Mouse (Mus musculus) erythroblast, embryonic 14.5 days (primary cell): ENCODE measurements around the gene Gm10642. TPM values are rescaled to one million over a fixed set of nuclear protein-coding genes. Genes with fewer than 3 reads are reported as not detected.
A peak's percentile ranks its signal among the peaks of the same experiment; 100 is the strongest.

Source experiments
- H3K27me3 ChIP-seq: 2 replicates; pipeline ENCODE4 v1.6.1; 2012; ENCODE audit warnings: inconsistent platforms; ENCODE audit not compliant: control insufficient read depth
- H3K36me3 ChIP-seq: 2 replicates; pipeline ENCODE4 v1.6.1; 2012; ENCODE audit warnings: mild to moderate bottlenecking, inconsistent platforms; ENCODE audit not compliant: control insufficient read depth
- H3K4me1 ChIP-seq: 2 replicates; pipeline ENCODE4 v1.6.1; 2012; ENCODE audit warnings: inconsistent platforms; ENCODE audit not compliant: control insufficient read depth
- H3K4me3 ChIP-seq: replicated peaks from 2 replicates; pipeline ENCODE3; 2012; ENCODE audit warnings: moderate library complexity, mild to moderate bottlenecking, inconsistent platforms
- H3K9me3 ChIP-seq: 2 replicates; pipeline ENCODE4 v1.6.1; 2012; ENCODE audit warnings: low read length, inconsistent platforms, mixed read lengths; ENCODE audit not compliant: control insufficient read depth
- GATA1 ChIP-seq: IDR thresholded peaks from 2 replicates; pipeline ENCODE4 v1.6.1; 2012; ENCODE audit warnings: low read length, inconsistent platforms, mixed read lengths
- TAL1 ChIP-seq: IDR thresholded peaks from 3 replicates; pipeline ENCODE4 v1.6.1; 2012; ENCODE audit warnings: low read length, inconsistent platforms, mixed read lengths
- polyA plus RNA-seq: library from polyadenylated mRNA; stranded (reverse); fragments of >175 nt; gene quantifications from 2 replicates; pipeline ENCODE4 v1.2.3, GENCODE M21; 2012

Gene Gm10642
- polyA plus RNA-seq, 1 experiment, result 0.52 TPM

DNA sequence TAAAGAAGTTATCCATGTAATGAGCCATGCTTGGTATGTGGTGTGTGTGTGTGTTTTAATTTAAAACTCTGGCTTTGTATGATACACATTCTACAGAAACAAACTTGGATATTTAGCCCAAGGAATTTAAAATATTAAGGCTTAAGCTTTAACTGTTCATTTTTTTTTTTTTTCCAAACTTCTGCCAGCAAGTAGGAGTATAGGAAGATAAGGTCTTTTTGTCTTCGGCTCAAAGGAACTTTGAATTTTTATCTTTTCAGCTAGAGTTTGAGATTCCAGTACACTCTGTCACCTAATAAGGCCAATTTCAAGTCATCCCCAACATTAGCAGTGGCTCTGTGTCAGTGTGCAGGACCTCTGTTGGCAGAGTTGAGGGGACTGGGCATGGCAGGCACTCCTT, 26.2 kb downstream of the Gm10642 start:
- Histone ChIP-seq H3K9me3 (no peaks in the 10 kb centered on the region), H3K4me3 (peak overlapping the region; percentile 83), H3K36me3 (peaks cover 71% of the 10 kb centered on the region), H3K27me3 (no peaks in the 10 kb centered on the region), H3K4me1 (peaks cover 68% of the 10 kb centered on the region)
- no peak for TF ChIP-seq GATA1
- no peak for TF ChIP-seq TAL1

DNA sequence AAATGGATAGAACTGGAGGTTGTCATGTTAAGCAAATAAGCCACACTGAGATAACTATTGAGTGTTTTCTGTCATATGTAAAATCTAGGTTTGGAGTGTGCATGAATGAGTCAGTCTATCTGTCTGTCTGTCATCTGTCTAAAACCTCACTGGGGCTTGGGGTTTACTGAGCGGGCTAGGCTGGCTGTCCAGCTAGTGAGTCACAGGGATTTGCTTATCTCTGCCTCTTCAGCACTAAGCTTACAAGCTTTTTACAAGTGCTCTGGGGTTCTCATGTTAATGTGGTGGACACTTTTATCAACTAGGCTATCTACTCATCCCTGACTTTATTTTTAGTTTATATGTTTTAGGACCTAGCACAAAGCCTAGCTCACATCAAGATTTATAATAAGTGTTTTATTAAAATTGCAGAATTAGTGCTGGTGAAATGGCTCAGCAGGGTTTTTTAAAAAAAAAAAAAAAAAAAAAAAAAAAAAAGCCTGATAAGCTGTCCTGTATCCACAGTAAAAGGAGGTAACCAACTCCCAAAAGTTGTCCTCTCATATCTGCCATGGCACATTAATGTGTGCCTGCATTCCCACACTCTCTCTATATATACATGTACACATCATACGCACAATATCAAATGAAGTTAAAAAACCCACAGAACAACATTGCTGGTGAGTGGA, 32.4 kb downstream of the Gm10642 start:
- Histone ChIP-seq H3K9me3 (no peaks in the 10 kb centered on the region), H3K27me3 (no peaks in the 10 kb centered on the region), H3K36me3 (peaks cover 85% of the 10 kb centered on the region), H3K4me1 (peaks cover 93% of the 10 kb centered on the region), H3K4me3 (no peak overlapping the region)
- TF ChIP-seq TAL1 (no peak), GATA1 (no peak; the same call in 1 of the 2 replicates)

DNA sequence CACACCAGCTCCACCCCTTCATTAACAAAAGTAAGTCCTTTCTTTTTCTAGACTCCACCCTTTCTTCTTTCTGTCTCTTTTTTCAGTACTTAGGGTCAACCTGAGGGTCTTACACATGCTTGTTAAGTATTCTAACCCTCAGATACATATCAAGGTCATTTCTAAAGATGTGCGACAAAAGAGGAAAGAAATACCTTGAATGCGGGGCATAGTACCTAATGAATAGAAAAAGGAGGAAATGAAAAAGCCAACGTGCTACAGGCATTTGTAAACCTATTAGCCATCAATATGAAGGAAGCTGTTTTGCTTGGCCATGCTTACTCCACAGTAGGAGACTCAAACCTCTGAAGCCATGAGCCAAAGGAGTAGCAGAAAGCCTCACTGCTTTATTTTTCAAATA, 33.9 kb downstream of the Gm10642 start:
- Histone ChIP-seq H3K4me1 (peaks cover 96% of the 10 kb centered on the region), H3K4me3 (peak overlapping the region; percentile 41), H3K27me3 (no peaks in the 10 kb centered on the region), H3K36me3 (peaks cover 82% of the 10 kb centered on the region), H3K9me3 (no peaks in the 10 kb centered on the region)
- no peak for TF ChIP-seq TAL1
- no peak for TF ChIP-seq GATA1

DNA sequence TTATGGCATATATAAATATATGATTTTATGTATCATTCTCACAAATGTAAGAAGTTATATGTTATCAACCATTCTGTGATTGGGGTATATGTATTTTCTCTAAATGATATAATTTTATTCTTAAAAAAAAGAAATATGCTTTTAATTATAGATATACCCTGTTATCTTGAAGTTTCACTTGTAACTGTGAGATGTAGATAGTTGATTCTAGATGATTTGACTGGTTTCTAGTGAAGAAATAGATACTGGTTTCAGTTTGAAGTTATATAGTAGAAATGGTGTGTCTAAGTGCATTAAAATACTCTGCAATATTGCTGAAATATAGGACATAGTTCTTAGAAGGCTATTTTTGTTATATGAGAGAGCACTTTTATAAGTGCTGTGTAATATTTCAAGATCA, 34.5 kb downstream of the Gm10642 start:
- H3K27me3 ChIP-seq, result no peaks in the 10 kb centered on the region
- no peaks in the 10 kb centered on the region for H3K9me3 ChIP-seq
- no peak overlapping the region for H3K4me3 ChIP-seq
- peaks cover 96% of the 10 kb centered on the region for H3K4me1 ChIP-seq
- TF ChIP-seq GATA1 (no peak), TAL1 (no peak)
- peaks cover 81% of the 10 kb centered on the region for H3K36me3 ChIP-seq

DNA sequence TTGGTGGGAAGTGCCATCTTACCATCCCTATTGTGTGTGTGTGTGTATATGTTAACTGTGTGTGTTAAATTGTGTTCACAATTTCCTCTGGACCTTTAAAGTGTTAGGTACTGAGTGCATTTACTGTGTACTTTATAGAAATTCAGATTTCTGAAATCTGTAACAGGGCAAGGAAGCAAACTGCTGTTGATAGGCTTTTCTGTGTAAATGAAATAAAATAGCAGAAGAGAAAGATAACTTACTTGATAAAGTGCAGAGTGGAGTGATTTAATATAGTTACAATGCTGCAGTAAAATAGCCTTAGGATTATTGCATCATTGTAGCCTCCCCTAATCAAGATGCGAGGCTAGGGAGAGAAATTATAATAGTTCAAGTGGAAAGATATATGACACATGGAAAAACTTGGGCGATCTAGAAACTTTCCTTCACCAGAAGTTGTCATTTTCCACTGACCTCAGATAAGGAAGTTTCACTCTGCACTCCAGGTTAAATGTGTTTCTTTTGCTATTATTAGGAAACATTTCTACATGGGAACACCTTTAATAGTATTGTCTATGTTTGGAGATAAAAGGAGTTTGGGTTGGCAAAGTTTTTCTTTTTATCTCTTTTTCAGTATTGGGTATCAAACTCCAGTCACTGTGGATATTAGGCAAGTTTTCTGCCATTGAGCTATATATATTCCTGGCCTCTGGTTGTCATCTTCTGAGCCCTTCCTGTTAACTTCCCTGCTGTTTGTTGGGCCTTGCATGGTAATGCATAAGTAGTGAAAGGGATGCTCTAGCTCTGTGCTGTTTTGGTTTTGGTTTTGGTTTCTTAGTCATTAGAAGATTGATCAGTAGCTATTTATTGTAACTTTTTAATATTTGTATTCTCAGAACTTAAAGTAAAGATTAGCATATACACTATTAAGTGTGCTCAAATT, 36.0 kb downstream of the Gm10642 start:
- H3K4me3 ChIP-seq, result no peak overlapping the region
- TF ChIP-seq GATA1, result no peak
- TF ChIP-seq TAL1, result no peak
- no peaks in the 10 kb centered on the region for H3K9me3 ChIP-seq
- peaks cover 93% of the 10 kb centered on the region for H3K4me1 ChIP-seq
- peaks cover 76% of the 10 kb centered on the region for H3K36me3 ChIP-seq
- no peaks in the 10 kb centered on the region for H3K27me3 ChIP-seq

DNA sequence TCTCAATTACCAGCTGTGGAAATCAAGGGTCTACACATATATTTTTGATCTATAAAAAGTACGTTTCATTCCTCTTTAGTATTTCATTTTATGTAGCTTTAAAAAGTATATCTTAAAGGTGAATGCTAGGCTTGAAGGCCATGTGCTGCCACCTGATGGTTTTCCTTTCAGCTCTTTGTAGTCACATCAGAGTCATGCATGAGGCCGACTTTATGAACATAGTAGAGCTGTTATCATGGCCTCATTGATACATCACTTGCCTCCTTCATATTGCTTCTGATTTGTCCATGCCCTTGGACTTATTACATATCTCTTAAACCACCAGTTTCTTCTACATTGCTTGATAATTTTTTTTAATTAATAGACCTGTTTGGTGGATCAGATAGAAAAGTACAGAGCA, 39.7 kb downstream of the Gm10642 start:
- no peaks in the 10 kb centered on the region for H3K9me3 ChIP-seq
- no peaks in the 10 kb centered on the region for H3K27me3 ChIP-seq
- H3K4me3 ChIP-seq, result no peak overlapping the region
- H3K4me1 ChIP-seq, result peaks cover 86% of the 10 kb centered on the region
- peaks cover 71% of the 10 kb centered on the region for H3K36me3 ChIP-seq
- TF ChIP-seq TAL1, result no peak
- TF ChIP-seq GATA1, result no peak

DNA sequence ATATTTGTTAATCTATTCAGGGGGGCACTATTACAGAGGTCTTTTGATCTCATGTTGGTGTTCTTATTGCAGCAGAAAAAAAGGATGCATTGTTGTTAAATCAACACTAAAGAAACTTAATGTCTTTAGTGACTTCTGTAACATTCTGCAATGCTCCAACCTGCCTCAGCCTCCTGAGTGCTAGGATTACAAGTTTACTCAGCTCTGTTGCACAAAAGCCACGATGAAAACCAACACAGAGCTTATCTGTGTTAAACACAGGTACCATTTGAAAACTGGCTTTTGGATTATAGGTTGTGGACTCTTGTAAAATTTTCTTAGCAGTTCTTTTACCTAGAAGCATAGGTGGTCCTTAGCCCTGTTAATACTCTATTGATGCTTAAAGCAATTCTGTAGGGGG, 42.0 kb downstream of the Gm10642 start:
- H3K4me1 ChIP-seq, result peaks cover 85% of the 10 kb centered on the region
- TF ChIP-seq GATA1, result no peak
- TF ChIP-seq TAL1, result no peak
- no peaks in the 10 kb centered on the region for H3K9me3 ChIP-seq
- no peak overlapping the region for H3K4me3 ChIP-seq
- H3K36me3 ChIP-seq, result peaks cover 61% of the 10 kb centered on the region
- no peaks in the 10 kb centered on the region for H3K27me3 ChIP-seq

DNA sequence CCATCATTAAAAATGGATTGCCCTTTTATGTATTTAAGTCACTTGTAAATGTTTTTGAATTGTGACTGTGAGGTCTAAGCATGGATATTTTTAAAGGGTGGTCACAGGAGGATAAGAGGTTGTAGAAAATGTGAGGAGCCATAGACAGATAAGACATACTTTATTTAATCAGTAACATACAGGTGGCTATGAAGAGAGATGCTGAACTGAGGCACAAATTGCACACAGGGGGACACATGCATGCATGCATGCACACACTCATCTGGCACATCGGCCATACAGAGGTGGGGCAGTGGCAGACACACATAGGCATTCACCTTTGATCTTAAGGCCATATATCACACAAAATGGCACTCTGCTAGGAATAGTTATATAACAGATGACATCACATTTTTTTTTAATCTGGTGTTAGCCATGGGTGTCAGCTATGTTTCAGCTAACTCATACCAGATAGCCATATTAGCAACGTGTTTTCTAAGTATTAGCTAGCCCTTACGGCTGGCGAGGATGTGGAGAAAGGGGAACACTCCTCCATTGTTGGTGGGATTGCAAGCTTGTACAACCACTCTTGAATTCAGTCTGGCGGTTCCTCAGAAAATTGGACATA, 47.6 kb downstream of the Gm10642 start:
- H3K4me1 ChIP-seq, result peaks cover 53% of the 10 kb centered on the region
- TF ChIP-seq TAL1 (peak; percentile 71), GATA1 (peak; percentile 55)
- peaks cover 73% of the 10 kb centered on the region for H3K36me3 ChIP-seq
- H3K4me3 ChIP-seq, result peak overlapping the region; percentile 19
- H3K9me3 ChIP-seq, result no peaks in the 10 kb centered on the region
- no peaks in the 10 kb centered on the region for H3K27me3 ChIP-seq

DNA sequence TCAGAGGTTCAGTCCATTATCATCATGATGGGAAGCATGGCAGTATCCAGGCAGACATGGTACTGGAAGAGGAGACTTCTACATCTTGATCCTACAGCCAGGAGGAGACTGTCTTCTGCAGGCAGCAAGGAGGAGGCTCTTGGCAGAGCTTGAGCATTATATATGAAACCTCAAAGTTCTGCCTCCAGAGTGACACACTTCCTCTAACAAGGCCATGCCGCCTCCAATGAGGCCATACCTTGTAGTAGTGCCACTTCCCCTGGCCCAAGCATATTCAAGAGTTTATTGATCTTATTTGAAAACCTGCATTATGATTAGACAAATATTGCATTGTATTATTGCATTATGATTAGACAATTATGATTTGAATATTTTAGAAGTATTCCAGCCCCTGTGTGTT, 50.4 kb downstream of the Gm10642 start:
- H3K4me3 ChIP-seq, result no peak overlapping the region
- TF ChIP-seq GATA1, result no peak
- TF ChIP-seq TAL1, result no peak
- H3K27me3 ChIP-seq, result no peaks in the 10 kb centered on the region
- H3K36me3 ChIP-seq, result peaks cover 86% of the 10 kb centered on the region
- no peaks in the 10 kb centered on the region for H3K9me3 ChIP-seq
- H3K4me1 ChIP-seq, result peaks cover 38% of the 10 kb centered on the region

Other genes starting within 250 kb of the Gm10642 start
- gene Ccnb2, start 234.7 kb upstream of the Gm10642 start, polyA plus RNA-seq, result 9.6 and 15.5 TPM in 2 replicates
- 0.17 and 0.18 TPM in 2 replicates for gene Rnf111, start 152.5 kb upstream of the Gm10642 start, polyA plus RNA-seq
- gene Sltm, start 113.5 kb upstream of the Gm10642 start, polyA plus RNA-seq, result 1.3 TPM in 2 replicates
- 6.4 and 6.8 TPM in 2 replicates for gene Mindy2, start 923 bp downstream of the Gm10642 start, polyA plus RNA-seq
- gene Adam10, start 22.7 kb downstream of the Gm10642 start, polyA plus RNA-seq, result 8.4 and 11.5 TPM in 2 replicates